Mouse (Mus musculus) heart, adult 11 months (tissue): ENCODE data around the gene Cpm.
A peak's percentile ranks its signal among the peaks of the same experiment; 100 is the strongest.

ENCODE experiments used
- DNase-seq: peaks from one replicate; pipeline ENCODE4 v3.0.0; 2022

The Cpm gene

DNA sequence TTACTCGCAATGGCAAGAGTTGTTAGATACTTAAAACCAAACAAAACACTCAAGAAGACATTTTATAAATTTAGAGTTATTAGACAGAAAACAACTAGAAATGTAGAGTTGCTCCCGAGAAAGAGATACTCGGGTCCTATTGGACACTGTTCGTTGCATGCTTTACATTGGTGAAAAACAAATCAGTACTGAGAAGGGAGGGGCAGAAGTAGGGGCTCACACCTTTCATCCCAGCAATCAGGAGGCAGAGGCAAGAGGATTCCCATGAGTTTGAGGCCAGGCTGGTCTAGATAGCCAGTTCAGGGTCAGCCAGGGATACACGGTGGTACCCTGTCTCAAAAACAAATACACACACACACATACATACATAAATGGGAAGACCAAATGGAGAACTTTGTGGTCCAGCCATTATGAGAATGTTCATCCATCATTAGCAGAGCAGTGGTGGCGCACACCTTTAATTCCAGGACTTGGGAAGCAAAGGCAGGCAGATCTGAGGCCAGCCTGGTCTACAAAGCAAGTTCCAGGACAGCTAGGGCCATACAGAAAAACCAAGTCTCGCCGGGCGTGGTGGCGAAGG lies 62.2 kb downstream of the Cpm start:
- DNase-seq: no peak

GRCm38 (mm10) chr10:117692173-117692572 lies 62.9 kb downstream of the Cpm start:
- no peak for DNase-seq

- DNase-seq: no peak
Measured at GRCm38 (mm10) chr10:117692953-117693352, 63.7 kb downstream of the Cpm start.

GRCm38 (mm10) chr10:117694255-117694953 lies 65.1 kb downstream of the Cpm start:
- DNase-seq: no peak

DNA sequence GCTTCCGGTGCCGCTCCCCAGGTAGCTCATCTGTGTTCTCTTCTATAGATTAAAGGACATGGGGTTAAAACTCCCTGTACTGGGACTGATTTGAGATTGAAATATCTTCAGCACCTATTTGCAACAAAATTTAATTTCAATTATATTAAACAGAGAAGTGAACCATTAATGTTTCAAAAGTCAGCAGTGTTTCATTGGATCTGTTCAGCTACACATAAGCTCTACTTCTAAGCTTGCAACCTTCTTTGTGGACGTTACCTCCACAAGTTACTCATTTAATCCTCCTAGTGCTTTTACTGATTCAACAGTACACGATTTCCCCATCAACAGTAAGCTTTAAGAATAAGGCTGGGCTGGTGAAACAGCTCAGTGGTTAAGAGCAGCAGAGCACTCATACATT lies 65.7 kb downstream of the Cpm start:
- DNase-seq: no peak

DNA sequence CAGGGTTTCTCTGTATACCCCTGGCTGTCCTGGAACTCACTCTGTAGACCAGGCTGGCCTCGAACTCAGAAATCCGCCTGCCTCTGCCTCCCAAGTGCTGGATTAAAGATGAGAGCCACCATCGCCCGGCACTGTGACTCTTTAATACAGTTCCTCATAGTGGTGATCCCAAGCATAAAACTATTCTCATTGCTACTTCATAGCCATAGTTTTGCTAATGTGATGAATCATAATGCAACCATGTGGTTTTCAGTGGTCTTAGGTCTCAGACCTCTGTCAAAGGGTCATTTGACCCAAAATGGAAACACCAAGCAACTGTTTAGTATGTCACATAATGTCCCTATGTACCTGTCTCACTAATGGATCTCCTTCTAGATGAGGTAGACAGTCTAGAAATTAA lies 66.3 kb downstream of the Cpm start:
- DNase-seq: no peak

DNA sequence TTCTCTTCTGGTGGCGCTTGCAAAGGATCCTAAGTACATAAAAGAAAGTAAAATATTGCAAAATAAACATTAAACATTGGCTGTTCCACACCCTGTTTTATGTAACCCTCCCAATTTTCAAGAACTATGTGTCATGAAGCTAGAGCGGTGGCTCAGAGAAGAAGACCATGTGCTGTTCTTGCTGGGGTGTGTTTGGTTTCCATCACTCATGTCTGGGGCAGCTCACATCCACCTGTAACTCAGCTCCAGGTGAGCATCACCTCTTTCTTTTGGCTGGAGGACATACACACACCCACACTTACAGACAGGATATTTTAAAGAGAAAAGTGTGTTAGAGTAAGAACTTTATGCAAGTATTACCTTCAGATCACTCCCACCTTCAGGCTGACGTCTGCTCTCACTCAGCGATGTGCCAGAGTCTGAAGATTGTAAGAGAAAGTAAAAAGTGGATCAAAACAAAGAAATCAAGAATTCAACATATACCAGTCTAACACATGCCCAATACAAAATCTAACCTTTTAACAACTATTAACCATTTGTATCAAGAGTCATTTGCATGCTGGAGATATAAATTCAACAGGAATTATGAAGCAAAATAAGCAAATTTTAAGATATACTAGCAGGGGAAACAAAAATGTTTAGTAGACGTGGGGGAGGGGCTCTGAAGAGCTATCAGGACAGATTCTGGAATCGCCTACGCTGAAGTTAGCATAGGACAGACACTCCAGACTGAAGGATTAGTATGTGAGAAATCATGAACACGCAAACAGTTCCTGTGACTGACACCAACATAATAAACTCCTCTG lies 66.9 kb downstream of the Cpm start:
- DNase-seq: no peak

GRCm38 (mm10) chr10:117696827-117697560 lies 67.7 kb downstream of the Cpm start:
- DNase-seq: no peak

- DNase-seq: no peak
Measured at GRCm38 (mm10) chr10:117697561-117698115, 68.3 kb downstream of the Cpm start.

DNA sequence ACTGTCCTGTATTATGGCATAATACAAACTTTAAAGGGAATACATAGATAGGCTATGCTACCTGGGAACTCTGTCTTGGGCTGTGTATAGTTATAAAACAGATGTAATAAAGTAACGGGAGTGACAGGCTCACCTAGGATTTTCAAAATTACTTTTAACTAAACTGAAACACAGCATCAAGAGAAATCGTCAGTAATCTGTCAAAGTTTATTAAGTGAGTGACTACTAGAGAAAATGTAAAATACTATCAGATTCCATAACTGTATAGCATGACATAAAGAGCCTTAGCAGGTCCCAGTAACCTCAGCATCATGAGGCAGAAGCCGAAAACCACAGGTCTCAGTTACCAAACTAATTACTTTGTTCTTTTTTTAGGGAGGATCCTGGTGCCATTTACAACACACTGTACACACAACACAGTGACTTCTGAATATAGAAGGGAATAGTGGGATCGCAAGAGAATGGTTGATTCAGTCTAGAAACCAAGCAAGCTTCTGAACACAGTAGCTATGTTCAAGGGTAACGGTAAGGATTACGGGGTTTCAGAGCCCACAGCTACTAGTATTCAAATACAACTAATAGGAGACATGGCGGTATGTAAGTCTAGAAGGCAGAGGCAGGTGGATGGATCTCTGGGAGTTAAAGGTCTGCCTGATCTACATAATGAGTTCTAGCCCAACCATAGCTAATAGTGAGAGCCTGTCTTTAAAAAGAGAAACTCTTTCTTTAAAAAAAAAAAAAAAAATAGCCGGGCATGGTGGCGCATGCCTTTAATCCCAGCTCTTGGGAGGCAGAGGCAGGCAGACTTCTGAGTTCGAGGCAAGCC lies 69.2 kb downstream of the Cpm start:
- no peak for DNase-seq

DNA sequence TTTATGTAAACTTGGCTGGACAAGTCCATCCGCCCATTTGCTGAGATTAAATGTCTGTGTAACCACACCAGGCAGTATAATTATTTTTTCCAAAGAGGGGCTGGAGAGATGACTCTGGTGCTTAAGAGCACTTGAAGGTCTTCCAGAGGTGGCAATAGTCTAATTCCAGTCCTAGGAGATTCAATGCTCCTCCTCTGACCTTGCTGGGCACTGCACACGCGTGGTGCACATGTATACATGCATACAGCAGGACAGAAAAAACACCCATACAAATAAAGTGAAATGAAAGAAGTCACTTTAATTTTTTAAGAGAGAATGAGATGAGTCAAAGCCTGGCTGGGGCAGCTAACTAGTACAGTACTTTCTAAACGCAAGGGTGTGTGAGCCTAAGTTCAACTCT lies 70.6 kb downstream of the Cpm start:
- DNase-seq: no peak

DNA sequence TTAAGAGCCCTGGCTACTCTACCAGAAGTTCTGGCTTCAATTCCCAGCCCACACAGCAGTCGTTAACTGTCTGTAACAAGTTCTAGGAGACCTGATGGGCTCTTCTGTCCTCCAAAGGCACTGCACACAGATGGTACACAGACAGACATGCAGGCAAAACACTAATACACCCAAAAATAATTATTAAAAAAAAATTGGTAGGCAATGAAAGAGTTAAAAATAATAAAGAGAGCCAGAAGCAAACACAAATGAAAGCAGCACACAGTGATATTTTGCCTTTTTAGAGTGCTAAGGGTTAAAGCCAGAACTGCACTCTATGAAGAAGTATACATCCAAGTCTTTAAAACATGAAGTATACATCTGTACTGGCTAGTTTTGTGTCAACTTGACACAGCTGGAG lies 71.2 kb downstream of the Cpm start:
- DNase-seq: no peak

DNA sequence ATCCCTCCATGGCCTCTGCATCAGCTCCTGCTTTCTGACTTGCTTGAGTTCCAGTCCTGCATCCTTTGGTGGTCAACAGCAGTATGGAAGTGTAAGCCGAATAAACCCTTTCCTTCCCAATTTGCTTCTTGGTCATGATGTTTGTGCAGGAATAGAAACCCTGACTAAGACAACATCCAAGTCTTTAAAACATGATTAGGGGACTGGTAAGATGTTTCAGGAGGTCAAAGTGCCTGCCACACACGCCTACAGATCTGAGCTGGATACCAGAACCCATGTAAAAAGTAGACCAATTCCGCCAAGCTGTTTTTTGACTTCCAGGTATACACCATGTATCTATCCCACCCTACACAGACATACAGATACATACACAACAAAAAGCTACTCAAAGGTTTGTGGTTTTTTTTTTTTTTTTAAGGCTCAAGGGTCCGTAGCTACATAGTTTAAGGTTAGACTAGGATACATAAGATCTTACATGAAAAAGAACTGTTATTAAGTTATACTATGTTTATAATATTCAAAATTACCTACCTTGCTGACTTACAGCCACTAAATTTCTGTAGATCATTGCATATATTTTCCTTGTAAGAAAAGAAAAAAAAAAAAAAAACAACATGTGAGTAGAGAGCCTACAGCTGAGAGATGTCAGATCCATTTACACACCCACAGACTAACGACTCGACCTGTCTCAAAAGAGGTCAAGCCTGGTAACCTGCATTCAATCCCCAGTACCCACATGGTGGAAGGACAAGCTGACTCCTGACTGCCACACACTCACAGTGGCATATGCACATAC lies 71.9 kb downstream of the Cpm start:
- peak; percentile 64 for DNase-seq

DNA sequence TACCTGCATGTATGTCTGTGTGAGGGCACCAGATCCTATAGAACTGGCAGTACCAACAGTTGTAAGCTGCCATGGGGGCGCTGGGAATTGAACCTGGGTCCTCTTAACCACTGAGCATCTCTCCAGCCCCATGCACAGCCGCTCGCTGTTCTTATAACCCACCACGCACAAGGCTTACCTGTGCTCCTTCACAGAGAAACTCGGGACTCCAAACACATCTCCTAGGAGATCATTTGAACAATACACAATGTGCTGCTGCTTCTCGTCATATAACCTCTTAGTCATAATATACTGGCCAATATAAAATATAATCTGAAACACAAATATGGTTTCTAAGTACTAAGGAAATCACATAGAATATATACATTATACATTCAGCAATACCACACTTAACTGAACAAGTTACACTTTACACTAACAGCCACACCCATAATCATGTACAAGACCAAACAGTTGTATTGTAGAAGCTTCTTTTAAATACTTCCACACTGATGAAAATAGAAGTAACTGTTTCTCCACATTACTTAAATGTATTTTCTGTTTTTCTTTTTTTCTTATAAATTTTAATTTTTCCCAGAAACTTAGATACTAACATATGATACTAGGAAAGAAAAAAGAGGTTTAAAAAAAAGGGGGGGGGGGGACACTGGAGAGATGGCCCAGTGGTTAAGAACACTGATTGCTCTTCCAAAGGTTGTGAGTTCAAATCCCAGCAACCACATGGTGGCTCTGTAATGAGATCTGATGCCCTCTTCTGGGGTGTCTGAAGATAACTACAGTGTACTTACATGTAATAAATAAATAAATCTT lies 72.9 kb downstream of the Cpm start:
- DNase-seq: peak; percentile 70

DNA sequence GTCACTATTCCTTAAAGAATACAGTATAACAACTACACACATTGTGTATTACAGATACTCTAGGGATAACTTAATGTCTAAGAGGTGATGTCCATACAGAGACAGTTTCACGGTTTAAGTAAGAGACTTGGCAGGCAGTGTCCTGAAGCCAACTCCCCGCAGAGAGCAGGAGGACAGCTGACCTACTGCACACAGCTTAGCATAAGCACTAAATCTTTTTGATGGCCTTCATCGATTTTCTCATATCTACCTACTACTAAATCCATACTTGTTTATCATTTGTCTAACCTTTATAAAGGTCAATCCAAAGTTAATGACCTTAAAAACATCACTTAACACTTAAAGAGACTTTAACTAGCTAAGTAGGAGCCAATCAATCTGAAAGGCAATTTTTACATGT lies 74.2 kb downstream of the Cpm start:
- DNase-seq: peak; percentile 66

DNA sequence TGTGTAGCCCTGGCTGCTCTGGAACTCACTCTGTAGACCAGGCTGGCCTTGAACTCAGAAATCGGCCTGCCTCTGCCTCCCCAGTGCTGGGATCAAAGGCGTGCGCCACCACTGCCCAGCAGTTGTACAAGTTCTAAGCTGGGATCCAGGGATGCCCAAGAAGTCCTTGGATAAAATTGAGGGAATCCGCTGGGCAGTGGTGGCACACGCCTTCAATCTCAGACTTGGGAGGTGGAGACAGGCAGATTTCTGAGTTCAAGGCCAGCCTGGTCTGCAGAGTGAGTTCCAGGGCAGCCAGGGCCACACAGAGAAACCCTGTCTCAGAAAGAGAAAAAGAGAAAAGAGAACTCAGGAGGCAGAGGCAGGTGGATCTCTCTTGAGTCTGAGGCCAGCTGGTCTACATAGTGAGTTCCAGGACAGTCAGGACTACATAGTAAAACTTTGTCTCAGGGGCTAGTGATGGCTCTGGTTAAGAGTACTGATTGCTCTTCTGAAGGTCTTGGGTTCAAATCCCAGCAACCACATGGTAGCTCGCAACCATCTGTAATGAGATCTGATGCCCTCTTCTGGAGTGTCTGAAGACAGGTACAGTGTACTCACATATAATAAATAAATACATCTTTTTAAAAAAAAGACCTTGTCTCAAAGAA lies 75.1 kb downstream of the Cpm start:
- peak; percentile 61 for DNase-seq

GRCm38 (mm10) chr10:117704964-117705335 lies 75.7 kb downstream of the Cpm start:
- peak; percentile 36 for DNase-seq

GRCm38 (mm10) chr10:117705806-117706205 lies 76.5 kb downstream of the Cpm start:
- DNase-seq: no peak

GRCm38 (mm10) chr10:117706440-117706839 lies 77.1 kb downstream of the Cpm start:
- DNase-seq: peak; percentile 88
